Mouse (Mus musculus): ENCODE measurements at regions not wholly inside any gene's neighbourhood (a gene's known extent, or its start where the extent isn't known, plus 50 kb on each side); places are given as distances from the start of the nearest gene placed in this dataset.

DNA sequence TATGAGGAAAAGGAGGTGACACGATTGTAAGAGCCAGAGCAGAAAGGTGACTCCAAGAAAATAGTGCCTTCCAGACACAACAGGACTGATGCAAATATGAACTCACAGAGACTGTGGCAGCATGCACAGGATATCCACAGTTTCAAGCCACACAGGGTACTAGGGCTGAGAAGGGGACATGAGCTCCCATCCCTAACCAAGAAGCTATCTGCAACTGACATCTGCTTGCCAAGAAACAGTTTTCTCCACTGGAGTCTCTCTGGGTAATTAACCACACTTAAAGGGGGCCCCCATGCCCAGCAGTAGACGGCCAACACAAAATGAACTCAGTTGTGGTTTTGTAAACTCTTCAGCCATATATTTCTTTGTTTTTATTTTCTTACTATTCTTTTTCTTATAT, 176.1 kb downstream of the Gm11361 start:
- ATAC-seq (ENCODE audit: insufficient number of reproducible peaks, low FRiP score, low TSS enrichment, low read depth) = no peak
- H3K27ac ChIP-seq = no peak overlapping the region
- H3K9me3 ChIP-seq = no peaks in the 10 kb centered on the region
- no peak overlapping the region for H3K9ac ChIP-seq
- 52% methylated on average over 2 of the region's 2 CpGs for WGBS
- H3K4me1 ChIP-seq = no peaks in the 10 kb centered on the region
- no peaks in the 10 kb centered on the region for H3K27me3 ChIP-seq
- H3K4me3 ChIP-seq = no peak overlapping the region
- no peaks in the 10 kb centered on the region for H3K36me3 ChIP-seq
- no peak overlapping the region for H3K4me2 ChIP-seq

- Histone ChIP-seq H3K9ac (no peak overlapping the region), H3K9me3 (no peaks in the 10 kb centered on the region), H3K27me3 (no peaks in the 10 kb centered on the region), H3K4me1 (no peaks in the 10 kb centered on the region), H3K4me2 (no peak overlapping the region), H3K4me3 (no peak overlapping the region), H3K27ac (no peak overlapping the region), H3K36me3 (no peaks in the 10 kb centered on the region)
- ATAC-seq (ENCODE audit: insufficient number of reproducible peaks, low FRiP score, low TSS enrichment, low read depth) = no peak
- WGBS = 51% methylated on average over 2 of the region's 2 CpGs
Observed at GRCm38 (mm10) chr13:28432017-28432416, 174.7 kb downstream of the Gm11361 start.

DNA sequence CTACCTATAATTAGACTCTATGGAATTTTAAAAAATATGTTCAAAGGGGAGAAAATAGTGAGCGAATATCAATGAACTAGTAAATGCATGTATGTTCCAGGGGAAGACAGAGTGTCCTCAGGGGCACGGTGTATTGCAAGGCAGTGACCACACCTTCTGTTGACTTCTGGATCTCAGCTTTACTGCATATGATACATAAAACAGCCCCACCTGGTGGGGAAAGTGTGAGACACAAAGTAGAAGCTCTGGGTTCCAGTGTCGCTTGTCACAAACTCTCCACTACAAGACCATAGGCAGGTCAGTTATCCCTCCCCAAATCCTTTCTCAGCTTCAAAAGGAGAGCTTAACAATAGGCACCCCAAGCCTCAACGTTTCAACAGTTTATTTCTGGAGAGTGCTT, 168.8 kb downstream of the Gm11361 start:
- Histone ChIP-seq H3K4me3 (no peak overlapping the region), H3K4me1 (0 out of 2 replicates have a peak, but pooled peaks cover 2% of the 10 kb centered on the region), H3K4me2 (no peak overlapping the region), H3K27ac (no peak overlapping the region), H3K9ac (no peak overlapping the region), H3K27me3 (no peaks in the 10 kb centered on the region), H3K9me3 (no peaks in the 10 kb centered on the region), H3K36me3 (no peaks in the 10 kb centered on the region)
- ATAC-seq (ENCODE audit: insufficient number of reproducible peaks, low FRiP score, low TSS enrichment, low read depth) = no peak
- 71% methylated on average over 4 of the region's 4 CpGs for WGBS

DNA sequence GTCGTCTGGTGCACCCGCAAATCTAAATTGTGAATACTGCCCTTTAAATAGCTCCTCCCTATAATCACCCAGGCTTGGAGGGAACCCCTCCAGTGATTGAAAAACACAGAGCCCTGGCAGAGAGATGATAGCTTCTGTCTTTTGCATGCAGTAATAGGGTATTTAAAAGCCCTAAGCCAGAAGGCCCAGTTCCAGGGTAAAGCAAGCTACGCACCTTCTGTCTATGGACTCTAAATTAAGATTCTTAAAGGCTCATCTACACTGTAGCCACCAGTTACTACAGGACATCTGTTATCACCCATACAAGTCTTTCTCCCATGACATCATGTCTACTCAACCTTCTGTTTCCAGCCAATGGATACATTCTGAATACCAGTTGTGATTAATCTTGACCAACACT, 167.8 kb downstream of the Gm11361 start:
- Histone ChIP-seq H3K4me2 (no peak overlapping the region), H3K9me3 (no peaks in the 10 kb centered on the region), H3K27me3 (no peaks in the 10 kb centered on the region), H3K9ac (no peak overlapping the region), H3K36me3 (no peaks in the 10 kb centered on the region), H3K27ac (peak overlapping the region; percentile 3; the same call in 1 of the 2 replicates), H3K4me3 (no peak overlapping the region), H3K4me1 (peaks cover 3% of the 10 kb centered on the region; the same call in 1 of the 2 replicates)
- WGBS = 63% methylated on average over 3 of the region's 3 CpGs
- ATAC-seq (ENCODE audit: insufficient number of reproducible peaks, low FRiP score, low TSS enrichment, low read depth) = no peak

- 39% methylated on average over 8 of the region's 8 CpGs for WGBS
- H3K9me3 ChIP-seq = no peaks in the 10 kb centered on the region
- no peak overlapping the region for H3K4me3 ChIP-seq
- no peaks in the 10 kb centered on the region for H3K27me3 ChIP-seq
- no peak for ATAC-seq (ENCODE audit: insufficient number of reproducible peaks, low FRiP score, low TSS enrichment, low read depth)
- H3K36me3 ChIP-seq = no peaks in the 10 kb centered on the region
- peak overlapping the region; percentile 3; the same call in 1 of the 2 replicates for H3K27ac ChIP-seq
- peaks cover 9% of the 10 kb centered on the region for H3K4me1 ChIP-seq
- no peak overlapping the region for H3K4me2 ChIP-seq
- H3K9ac ChIP-seq = no peak overlapping the region
Observed at GRCm38 (mm10) chr13:28424446-28425059, 167.2 kb downstream of the Gm11361 start.

- no peak overlapping the region for H3K9ac ChIP-seq
Observed at GRCm38 (mm10) chr13:28421309-28421708, 164.0 kb downstream of the Gm11361 start.

GRCm38 (mm10) chr13:28420636-28421035, 163.3 kb downstream of the Gm11361 start:
- H3K9ac ChIP-seq = no peak overlapping the region
- H3K27ac ChIP-seq = no peak overlapping the region
- no peaks in the 10 kb centered on the region for H3K27me3 ChIP-seq
- H3K4me1 ChIP-seq = peaks cover 46% of the 10 kb centered on the region
- no peak overlapping the region for H3K4me2 ChIP-seq
- ATAC-seq (ENCODE audit: insufficient number of reproducible peaks, low FRiP score, low TSS enrichment, low read depth) = no peak
- no peak overlapping the region for H3K4me3 ChIP-seq
- 82% methylated on average over 3 of the region's 3 CpGs for WGBS
- no peaks in the 10 kb centered on the region for H3K36me3 ChIP-seq
- no peaks in the 10 kb centered on the region for H3K9me3 ChIP-seq

More at GRCm38 (mm10) chr13:28421309-28421708, 164.0 kb downstream of the Gm11361 start:
- ATAC-seq (ENCODE audit: insufficient number of reproducible peaks, low FRiP score, low TSS enrichment, low read depth) = no peak
- no peaks in the 10 kb centered on the region for H3K27me3 ChIP-seq
- H3K9me3 ChIP-seq = no peaks in the 10 kb centered on the region
- WGBS = 78% methylated on average over 3 of the region's 3 CpGs
- no peak overlapping the region for H3K4me2 ChIP-seq
- H3K4me1 ChIP-seq = peaks cover 40% of the 10 kb centered on the region
- no peak overlapping the region for H3K27ac ChIP-seq
- H3K4me3 ChIP-seq = no peak overlapping the region
- no peaks in the 10 kb centered on the region for H3K36me3 ChIP-seq

GRCm38 (mm10) chr13:28419950-28420381, 162.6 kb downstream of the Gm11361 start:
- 41% methylated on average over 16 of the region's 16 CpGs for WGBS
- peaks cover 46% of the 10 kb centered on the region for H3K4me1 ChIP-seq
- H3K4me3 ChIP-seq = peak overlapping the region; percentile 18
- H3K27ac ChIP-seq = no peak overlapping the region
- H3K9ac ChIP-seq = no peak overlapping the region
- H3K9me3 ChIP-seq = no peaks in the 10 kb centered on the region
- H3K27me3 ChIP-seq = no peaks in the 10 kb centered on the region
- ATAC-seq (ENCODE audit: insufficient number of reproducible peaks, low FRiP score, low TSS enrichment, low read depth) = no peak
- peak overlapping the region; percentile 41 for H3K4me2 ChIP-seq
- no peaks in the 10 kb centered on the region for H3K36me3 ChIP-seq

DNA sequence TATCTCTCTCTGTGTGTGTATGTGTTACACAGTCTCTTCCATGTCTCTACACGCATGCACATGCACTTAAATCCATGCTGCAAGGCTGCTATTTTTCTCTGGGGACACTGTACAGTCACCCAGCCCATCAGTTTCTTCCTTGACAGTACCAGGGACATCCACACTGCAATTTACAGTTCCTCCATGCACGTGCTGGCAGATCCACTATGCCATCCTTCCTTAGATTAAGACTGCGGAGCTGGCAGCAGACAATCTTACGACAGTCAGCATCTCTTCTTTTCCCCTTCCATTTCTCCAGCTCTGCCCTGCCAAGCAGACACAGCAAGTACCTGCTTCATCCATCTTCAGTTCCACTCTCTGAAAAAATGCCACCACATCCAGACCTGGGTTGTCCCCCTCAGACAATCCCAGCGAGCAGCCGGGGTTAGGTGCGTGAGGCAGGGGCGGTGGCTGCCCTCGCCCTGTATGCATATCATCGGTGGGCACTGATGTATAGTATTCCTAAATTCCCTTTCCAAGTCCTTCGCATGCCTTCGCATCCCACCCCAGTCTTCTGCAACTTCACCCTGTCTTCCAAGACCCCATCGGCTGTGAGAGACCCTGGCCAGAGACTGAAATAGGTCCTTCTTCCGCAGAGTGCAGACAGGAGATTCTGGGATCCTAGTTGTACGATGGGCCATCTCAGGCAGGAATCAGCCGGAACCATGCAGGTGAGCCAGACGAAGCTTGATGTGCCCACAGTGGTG, 161.8 kb downstream of the Gm11361 start:
- Histone ChIP-seq H3K9me3 (no peaks in the 10 kb centered on the region), H3K27me3 (no peaks in the 10 kb centered on the region), H3K36me3 (no peaks in the 10 kb centered on the region), H3K4me1 (peaks cover 44% of the 10 kb centered on the region), H3K4me2 (peak overlapping the region; percentile 41), H3K9ac (no peak overlapping the region), H3K4me3 (no peak overlapping the region), H3K27ac (peak overlapping the region; percentile 94)
- 84% methylated on average over 17 of the region's 17 CpGs for WGBS
- ATAC-seq (ENCODE audit: insufficient number of reproducible peaks, low FRiP score, low TSS enrichment, low read depth) = no peak

DNA sequence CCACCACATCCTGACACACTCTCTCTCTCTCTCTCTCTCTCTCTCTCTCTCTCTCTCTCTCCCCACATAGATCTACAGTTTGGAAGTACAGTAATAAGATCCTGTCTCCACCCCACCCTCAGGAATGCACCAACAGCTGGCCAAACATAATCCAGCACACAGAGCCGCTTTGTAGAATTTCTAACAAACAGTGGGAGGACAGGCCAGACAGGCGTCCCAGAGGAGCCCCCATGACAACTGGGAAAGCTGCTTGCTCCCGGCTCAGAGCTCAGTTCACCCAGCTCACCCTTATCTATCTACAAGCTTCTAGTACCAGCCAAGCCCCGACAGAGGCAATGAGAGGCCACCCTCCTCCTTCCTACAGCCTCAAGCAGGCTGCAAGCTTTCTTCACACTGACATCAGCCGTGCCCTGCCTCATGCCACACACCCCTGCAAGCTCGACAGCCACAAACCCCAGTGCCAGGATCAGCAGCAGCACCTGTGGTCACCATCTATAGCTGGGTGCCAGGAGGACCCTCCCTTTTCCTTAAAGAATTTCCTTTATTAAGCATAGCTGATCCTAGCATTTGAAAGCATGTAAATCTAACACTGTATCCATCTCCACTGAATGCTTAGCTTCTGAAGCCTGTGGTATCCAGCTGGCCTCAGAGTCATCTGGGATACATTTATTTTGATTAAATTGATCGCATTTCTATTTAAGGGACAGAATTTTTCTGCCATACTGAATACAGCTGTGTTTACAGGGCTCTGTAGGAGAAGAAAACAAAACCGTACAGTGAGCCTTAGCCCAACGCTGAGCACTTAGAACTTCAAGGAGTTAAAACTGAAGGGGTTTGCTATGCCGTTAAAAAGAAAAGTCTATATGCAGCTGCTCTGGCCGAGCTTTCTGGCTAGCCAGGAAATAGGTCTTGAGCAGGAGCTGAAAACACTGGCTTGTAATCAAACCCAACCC, 160.9 kb downstream of the Gm11361 start:
- Histone ChIP-seq H3K36me3 (no peaks in the 10 kb centered on the region), H3K27me3 (no peaks in the 10 kb centered on the region), H3K9me3 (no peaks in the 10 kb centered on the region), H3K4me2 (peak overlapping the region; percentile 41), H3K9ac (no peak overlapping the region), H3K4me3 (peak overlapping the region; percentile 28), H3K4me1 (peaks cover 44% of the 10 kb centered on the region), H3K27ac (peak overlapping the region; percentile 94)
- WGBS = 8% methylated on average over 11 of the region's 11 CpGs
- peak; percentile 86 for ATAC-seq (ENCODE audit: insufficient number of reproducible peaks, low FRiP score, low TSS enrichment, low read depth)

DNA sequence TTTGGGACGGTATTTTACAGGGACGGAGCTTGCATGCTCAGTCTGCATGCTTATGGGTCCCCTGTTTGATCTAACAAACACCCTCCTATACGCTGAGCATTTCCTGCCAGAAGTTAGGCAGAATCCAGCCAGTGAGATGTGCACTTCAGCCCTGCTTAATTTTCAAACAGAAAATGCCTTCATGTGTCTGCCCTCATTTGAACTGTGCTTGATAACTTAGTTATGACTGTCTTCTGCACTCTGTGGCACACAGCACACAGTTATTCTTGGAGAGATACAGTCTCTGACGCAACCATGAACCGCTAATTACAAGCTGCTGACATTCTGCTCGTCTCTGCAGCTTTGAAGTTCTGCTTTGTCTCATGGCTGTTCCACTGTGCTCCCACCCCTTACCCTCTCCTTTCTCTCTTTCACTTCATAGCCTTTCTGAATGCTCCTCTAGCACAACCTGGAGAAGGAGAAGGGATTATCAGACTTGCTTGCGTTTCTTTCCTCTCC, 160.2 kb downstream of the Gm11361 start:
- H3K36me3 ChIP-seq = no peaks in the 10 kb centered on the region
- WGBS = 2% methylated on average over 7 of the region's 7 CpGs
- H3K4me1 ChIP-seq = peaks cover 44% of the 10 kb centered on the region
- ATAC-seq (ENCODE audit: insufficient number of reproducible peaks, low FRiP score, low TSS enrichment, low read depth) = peak; percentile 44; the same call in 1 of the 2 replicates
- no peaks in the 10 kb centered on the region for H3K27me3 ChIP-seq
- H3K4me2 ChIP-seq = peak overlapping the region; percentile 41
- H3K9me3 ChIP-seq = no peaks in the 10 kb centered on the region
- no peak overlapping the region for H3K9ac ChIP-seq
- H3K27ac ChIP-seq = peak overlapping the region; percentile 94
- peak overlapping the region; percentile 28 for H3K4me3 ChIP-seq

Data from limb, embryonic 15.5 days (tissue).